Mouse (Mus musculus) bone marrow macrophage, adult 2 months (primary cell): Measurements from ENCODE around the gene Dgkd.

ENCODE experiments used
- CTCF ChIP-seq: IDR thresholded peaks from 2 replicates; pipeline ENCODE4 v1.5.1; 2012; ENCODE audit warnings: low read depth, mild to moderate bottlenecking, low read length, moderate library complexity
- POLR2A ChIP-seq: IDR thresholded peaks from 2 replicates; pipeline ENCODE4 v1.6.1; 2012; ENCODE audit warnings: mild to moderate bottlenecking, low read depth, low read length, borderline replicate concordance

- TF ChIP-seq POLR2A (no peak), CTCF (no peak)
Measured at GRCm38 (mm10) chr1:87812061-87812460, 41.0 kb upstream of the Dgkd start.
